Mouse (Mus musculus) effector memory CD4-positive, alpha-beta T cell, adult 5 months (primary cell): ENCODE measurements around the gene Upk3a. TPM values are rescaled to one million over a fixed set of nuclear protein-coding genes. Genes with fewer than 3 reads are reported as not detected.

Source experiments
- polyA plus RNA-seq: library from polyadenylated mRNA; unstranded; fragments of 100-300 nt; shearing (Covaris generic); gene quantifications from one replicate; pipeline ENCODE4 v1.2.1, GENCODE M21; 2017

The Upk3a gene
- polyA plus RNA-seq, result not detected

DNA sequence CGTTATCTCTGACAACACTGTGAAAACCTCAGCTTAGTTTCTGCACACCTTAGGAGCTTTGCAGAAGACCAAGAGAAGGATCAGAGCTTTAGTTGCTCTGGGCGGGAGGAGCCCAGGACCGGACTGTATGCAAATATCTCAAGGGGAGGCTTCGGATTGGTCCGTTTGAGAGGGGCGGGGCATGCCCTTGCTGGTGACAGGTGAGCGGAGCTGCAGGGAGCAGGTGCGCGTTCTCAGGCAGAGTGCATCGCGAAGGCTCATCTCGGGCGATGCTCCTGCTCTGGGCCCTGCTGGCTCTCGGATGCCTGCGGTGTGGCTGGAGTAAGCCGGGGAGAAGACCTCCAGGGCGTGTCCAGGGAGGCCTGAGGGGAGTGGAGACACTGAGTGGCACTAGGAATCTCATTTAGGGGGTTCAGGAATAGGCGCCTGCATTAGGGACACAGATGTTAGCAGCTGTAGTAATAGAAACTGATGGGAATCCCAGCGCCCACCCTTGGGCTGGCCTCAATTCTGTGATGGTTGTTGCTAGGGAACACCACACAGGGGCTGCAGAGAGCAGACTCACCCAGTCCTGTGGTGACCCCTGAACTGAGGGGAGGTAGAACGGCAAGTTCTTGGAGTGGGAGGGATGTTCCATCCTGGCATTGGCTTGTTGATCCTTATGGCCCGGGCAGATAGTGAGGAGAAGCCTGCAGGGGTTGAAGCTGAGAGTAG lies at the start of gene Upk3a:
Upk3a (plus strand) TSS at position 191 of the 714 bp plus-strand sequence.

GRCm38 (mm10) chr15:84987874-84988825 lies 28.8 kb upstream of the Upk3a start, which contains the start of gene 5031439G07Rik:
5031439G07Rik (minus strand) TSS chr15:84988551.

GRCm38 (mm10) chr15:85028648-85029047 lies 11.7 kb downstream of the Upk3a start, which contains the start of gene Fam118a:
Fam118a (plus strand) TSS chr15:85028948.

Other genes starting within 250 kb of the Upk3a start
- 2.6 TPM for gene Phf21b, start 161.1 kb upstream of the Upk3a start, polyA plus RNA-seq
- gene Gm29666, start 97.1 kb upstream of the Upk3a start, polyA plus RNA-seq, result 0.11 TPM
- gene Nup50, start 93.7 kb upstream of the Upk3a start, polyA plus RNA-seq, result 83.0 TPM
- 22.1 TPM for gene 5031439G07Rik, start 28.6 kb upstream of the Upk3a start, polyA plus RNA-seq
- gene Fam118a, start 11.8 kb downstream of the Upk3a start, polyA plus RNA-seq, result 42.6 TPM
- gene Smc1b, start 114.8 kb downstream of the Upk3a start, polyA plus RNA-seq, result 0.12 TPM
- gene Ribc2, start 114.9 kb downstream of the Upk3a start, polyA plus RNA-seq, result not detected
- not detected for gene Fbln1, start 188.8 kb downstream of the Upk3a start, polyA plus RNA-seq